Mouse (Mus musculus): ENCODE measurements around the gene Cd300ld3.

Gene Cd300ld3

GRCm38 (mm10) chr11:115048259-115048658, at the start of gene Cd300ld3:
Gene Cd300ld3, minus strand, starts transcription at chr11:115048409.
- DNase-seq (ENCODE audit: low spot score in 2 of 2): no peak

GRCm38 (mm10) chr11:115092140-115092539, 43.9 kb upstream of the Cd300ld3 start:
- no peak for DNase-seq (ENCODE audit: low spot score in 2 of 2)

GRCm38 (mm10) chr11:115091362-115091901, 43.2 kb upstream of the Cd300ld3 start, which contains the start of gene Rab37:
Gene Rab37, plus strand, starts transcription at chr11:115091431.
- DNase-seq (ENCODE audit: low spot score in 2 of 2): no peak

GRCm38 (mm10) chr11:115089853-115090252, 41.6 kb upstream of the Cd300ld3 start:
- DNase-seq (ENCODE audit: low spot score in 2 of 2): no peak

DNA sequence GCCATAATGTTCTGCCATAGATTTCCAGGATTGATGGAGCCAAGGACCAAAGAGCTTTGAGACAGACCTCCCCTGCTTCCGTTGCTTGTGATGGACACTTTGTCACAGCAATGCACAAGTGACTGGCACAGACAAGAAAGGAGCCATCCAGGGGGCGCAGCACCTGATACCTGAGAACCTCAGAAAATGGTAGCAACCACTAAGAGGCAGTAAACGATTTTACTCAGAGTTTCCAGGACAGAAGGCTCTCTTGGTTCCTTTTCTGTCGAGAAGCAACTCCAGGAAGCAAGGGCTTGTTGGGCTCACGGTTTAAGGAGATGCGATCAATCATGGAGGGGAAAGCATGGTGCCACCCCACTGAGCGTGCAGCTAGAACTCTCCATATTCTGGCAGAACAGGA, 38.0 kb upstream of the Cd300ld3 start:
- no peak for DNase-seq (ENCODE audit: low spot score in 2 of 2)

GRCm38 (mm10) chr11:115085064-115085463, 36.9 kb upstream of the Cd300ld3 start:
- no peak for DNase-seq (ENCODE audit: low spot score in 2 of 2)

GRCm38 (mm10) chr11:115084595-115084994, 36.4 kb upstream of the Cd300ld3 start:
- DNase-seq (ENCODE audit: low spot score in 2 of 2): no peak

DNA sequence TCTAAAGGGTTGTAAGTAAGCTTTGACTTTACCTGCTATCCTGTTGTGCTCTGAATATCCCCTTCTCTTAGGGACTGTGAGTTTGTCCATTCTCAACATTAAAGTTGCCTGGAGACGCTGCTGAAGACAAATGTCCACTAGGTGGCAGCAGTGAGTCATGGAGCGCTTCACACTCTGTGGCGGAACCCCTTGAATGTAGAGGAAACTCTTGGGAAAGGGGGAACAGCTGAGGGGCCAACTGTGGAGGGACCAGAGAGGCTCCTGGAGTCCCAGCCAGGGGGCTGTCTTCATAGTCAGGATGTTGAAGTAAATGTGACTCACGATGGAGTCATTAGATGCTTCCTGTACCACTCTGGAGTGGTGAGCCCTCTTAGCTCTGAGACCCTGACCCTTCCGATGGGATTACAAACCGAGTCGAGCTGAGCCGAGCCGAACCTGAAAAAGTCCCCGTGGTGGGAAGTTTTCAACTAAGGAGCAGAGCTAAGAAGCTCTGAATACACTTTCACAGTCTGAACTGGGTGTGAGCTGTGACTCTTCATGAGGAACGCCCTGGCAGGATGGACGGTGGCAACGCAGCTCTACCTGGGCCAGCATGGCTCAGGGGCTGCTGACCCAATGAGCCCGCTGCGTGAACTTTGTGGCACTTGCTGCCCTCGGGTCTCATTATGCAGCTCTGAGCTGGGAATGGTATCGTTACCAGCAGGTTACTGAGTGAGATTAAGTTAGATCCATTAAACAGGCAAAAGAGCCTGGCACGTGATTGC, 35.3 kb upstream of the Cd300ld3 start:
- peak; percentile 77 to 82 for DNase-seq (ENCODE audit: low spot score in 2 of 2)

GRCm38 (mm10) chr11:115082196-115082595, 34.0 kb upstream of the Cd300ld3 start:
- DNase-seq (ENCODE audit: low spot score in 2 of 2): no peak

GRCm38 (mm10) chr11:115081373-115081772, 33.2 kb upstream of the Cd300ld3 start:
- no peak for DNase-seq (ENCODE audit: low spot score in 2 of 2)

DNA sequence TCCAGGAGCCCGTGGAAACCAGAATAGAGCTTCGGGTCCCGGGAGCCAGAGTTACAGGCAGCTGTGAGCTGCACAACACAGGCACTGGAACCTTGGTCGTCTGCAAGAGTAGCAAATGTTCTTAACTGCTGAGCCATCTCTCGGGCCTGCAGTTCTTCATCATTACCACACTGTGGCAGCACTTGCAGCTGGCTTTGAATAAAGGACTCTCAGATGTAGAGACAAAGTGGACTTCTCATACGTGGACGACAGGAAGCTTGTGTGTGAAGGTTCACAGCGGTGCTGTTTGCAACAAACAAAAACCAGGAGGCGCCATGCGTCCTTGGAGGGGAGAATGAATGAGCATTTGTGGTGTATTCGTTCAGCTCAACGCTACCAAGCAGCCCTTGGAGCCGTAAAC, 32.7 kb upstream of the Cd300ld3 start:
- peak; percentile 56 to 57 for DNase-seq (ENCODE audit: low spot score in 2 of 2)

- no peak for DNase-seq (ENCODE audit: low spot score in 2 of 2)
Observed at GRCm38 (mm10) chr11:115078680-115079079, 30.5 kb upstream of the Cd300ld3 start.

DNA sequence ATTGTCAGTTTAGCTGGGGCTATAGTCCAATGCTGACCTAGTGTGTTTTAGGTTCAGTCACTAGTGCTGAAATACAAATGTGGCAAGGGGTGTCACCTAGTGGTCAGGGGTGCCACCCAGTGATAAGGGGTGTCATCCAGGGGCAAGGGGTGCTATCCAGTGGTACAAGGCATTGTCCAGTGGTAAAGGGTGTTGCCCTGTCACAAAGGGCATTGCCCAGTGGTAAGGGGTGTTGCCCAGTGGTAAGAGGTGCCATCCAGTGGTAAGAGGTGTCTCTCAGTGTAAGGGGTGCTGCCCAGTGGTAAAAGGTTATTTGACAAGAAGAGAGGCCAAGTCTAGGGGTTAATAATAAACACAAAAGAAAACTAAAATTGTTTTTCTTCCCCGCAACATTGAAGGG, 29.2 kb upstream of the Cd300ld3 start:
- DNase-seq (ENCODE audit: low spot score in 2 of 2): no peak

DNA sequence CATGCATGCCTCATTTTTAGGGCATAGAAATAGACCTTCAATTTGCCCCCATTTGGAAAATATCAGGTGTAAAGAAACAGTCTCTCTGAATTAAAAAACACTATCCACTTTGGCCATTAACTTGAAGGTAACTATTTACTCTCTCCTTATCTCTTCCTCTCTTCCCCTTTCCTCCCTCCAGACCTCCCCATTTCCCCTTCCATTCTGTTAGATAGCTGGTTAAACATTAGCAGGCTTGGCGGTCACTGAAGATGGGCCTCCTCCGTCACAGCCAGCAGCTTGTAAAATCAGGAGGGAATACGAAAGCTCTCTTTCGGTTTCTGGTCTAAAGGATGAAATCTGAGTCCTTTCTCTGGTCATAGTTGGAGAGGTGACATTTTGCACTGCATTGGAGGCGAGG, 27.6 kb upstream of the Cd300ld3 start:
- no peak for DNase-seq (ENCODE audit: low spot score in 2 of 2)

DNA sequence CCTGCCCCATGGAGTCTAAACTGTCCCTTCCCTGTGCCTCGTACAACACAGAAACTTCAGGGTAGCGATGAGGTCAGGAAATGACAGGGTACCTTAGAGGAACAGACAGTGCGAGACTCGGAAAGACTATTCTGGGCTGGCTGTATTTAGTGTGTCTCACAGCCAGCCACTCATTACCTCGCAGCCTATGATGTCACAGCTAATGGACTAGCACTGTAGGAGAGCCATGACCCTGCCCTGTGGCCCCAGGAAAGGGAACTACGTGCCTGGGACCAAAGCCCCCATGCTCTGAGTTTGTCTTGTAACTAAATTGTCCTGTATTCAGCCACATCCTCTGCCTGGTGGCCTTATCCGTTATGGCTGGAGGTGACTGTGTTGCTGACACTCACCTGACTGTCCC, 27.2 kb upstream of the Cd300ld3 start:
- DNase-seq (ENCODE audit: low spot score in 2 of 2): no peak

GRCm38 (mm10) chr11:115073002-115073401, 24.8 kb upstream of the Cd300ld3 start:
- DNase-seq (ENCODE audit: low spot score in 2 of 2): no peak

- no peak for DNase-seq (ENCODE audit: low spot score in 2 of 2)
Observed at GRCm38 (mm10) chr11:115071631-115072294, 23.6 kb upstream of the Cd300ld3 start.

DNA sequence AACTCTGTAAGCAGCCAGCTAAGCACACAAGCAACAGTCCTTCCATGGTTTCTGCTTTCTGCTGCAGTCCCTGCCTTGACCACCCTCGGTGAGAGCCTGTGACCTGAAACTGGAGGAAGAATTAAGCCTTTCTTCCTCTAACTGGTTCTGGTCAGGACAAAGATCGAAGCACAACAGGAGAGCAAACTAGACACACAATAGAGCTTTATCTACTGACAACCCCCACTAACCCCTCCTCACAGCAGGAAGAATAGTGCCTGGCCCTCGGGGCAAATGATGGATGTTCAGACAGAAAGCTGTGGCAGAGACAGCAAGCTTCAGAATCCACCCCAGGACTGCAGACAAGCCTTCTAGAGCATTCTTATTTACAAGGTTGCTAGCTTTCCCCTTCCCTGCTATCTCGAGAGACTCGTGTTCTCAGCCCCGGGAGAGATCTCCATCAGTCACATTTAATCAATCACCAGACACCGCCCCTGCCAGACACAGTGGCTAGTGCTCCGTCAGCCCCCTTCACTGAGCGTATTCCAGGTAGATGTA, 22.9 kb upstream of the Cd300ld3 start:
- DNase-seq (ENCODE audit: low spot score in 2 of 2): no peak

DNA sequence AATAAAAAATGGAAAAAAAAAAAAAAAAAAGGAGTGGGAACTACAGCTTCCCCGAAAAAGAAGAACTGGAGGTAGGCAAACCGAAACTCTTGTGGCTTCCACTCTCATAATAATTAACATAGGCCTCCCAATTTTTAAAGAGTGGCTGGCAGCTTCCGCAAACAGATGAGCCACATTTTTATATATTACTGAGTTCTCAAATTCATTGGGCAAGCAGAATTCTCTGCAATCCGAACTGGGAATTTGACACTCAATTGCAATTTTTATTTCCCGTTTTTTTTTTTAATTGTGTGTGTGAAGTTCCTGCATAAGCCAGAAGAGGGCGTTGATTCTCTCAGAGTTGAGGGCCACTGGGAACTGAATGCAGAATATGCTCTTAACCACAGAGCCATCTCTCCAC, 18.6 kb upstream of the Cd300ld3 start:
- no peak for DNase-seq (ENCODE audit: low spot score in 2 of 2)

GRCm38 (mm10) chr11:115062077-115062476, 13.9 kb upstream of the Cd300ld3 start, which contains the start of gene Cd300e:
Gene Cd300e, minus strand, starts transcription at chr11:115062177.
- DNase-seq (ENCODE audit: low spot score in 2 of 2): no peak

DNA sequence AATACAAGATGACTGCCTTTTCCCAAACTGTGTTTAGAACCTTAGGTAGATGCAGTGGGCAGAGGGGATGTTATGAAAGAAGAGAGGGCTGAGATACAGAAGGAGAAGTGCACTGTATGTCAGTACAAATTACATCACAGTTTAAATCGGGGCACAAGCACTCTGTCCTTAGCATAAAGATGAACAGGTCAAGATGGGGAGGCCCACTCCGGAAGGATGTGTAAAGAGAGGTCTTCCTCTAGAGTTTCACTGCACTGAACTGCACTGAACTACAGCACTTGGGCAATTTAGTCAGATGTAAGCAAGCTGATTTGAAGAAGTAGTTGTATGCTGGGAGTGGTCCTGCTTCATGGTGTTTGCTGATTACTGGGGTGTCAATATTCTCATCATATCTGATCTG, 11.6 kb upstream of the Cd300ld3 start:
- DNase-seq (ENCODE audit: low spot score in 2 of 2): no peak

GRCm38 (mm10) chr11:115058701-115059100, 10.5 kb upstream of the Cd300ld3 start:
- DNase-seq (ENCODE audit: low spot score in 2 of 2): no peak

DNA sequence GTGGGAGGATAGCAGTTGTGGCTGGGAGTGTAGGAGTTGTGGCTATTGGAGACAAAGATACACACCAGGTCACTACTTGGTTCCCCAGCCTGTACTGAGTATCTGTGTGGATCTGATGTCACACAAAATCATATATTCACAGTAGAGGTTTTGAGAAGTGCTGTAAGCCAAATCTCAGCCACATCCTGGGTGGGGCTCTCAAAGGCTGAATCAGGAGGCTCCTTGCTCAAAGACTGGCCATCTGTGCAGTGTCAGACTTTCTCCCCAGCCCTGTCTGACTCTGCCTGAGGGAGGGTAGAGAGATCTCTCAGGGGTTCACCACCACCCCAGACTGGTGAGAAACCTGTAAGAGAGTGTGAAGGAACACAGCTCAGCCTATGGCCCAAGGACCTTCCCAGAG, 6.3 kb upstream of the Cd300ld3 start:
- no peak for DNase-seq (ENCODE audit: low spot score in 2 of 2)
